Mouse (Mus musculus) midbrain, embryonic 12.5 days (tissue): ENCODE results near the gene Gspt1. TPM values are rescaled to one million over a fixed set of nuclear protein-coding genes. Genes with fewer than 3 reads are reported as not detected.

ENCODE experiments used
- ATAC-seq: fragments of 200-750 bp; cut with Nextera tagmentation; 2 replicates; pipeline ENCODE4 v1.8.0; 2017; ENCODE audit warnings: low read depth, moderate TSS enrichment, moderate library complexity; ENCODE audit not compliant: low FRiP score
- H3K27ac ChIP-seq: fragments of 300-500 bp; sonication (generic); replicated peaks from 2 replicates; pipeline ENCODE4 v1.5.1; 2016; ENCODE audit warnings: mild to moderate bottlenecking
- H3K27me3 ChIP-seq: fragments of 300-500 bp; sonication (generic); 2 replicates; pipeline ENCODE4 v1.6.1; 2016; ENCODE audit warnings: mild to moderate bottlenecking
- H3K36me3 ChIP-seq: fragments of 300-500 bp; sonication (generic); 2 replicates; pipeline ENCODE4 v1.6.1; 2016
- H3K4me1 ChIP-seq: fragments of 300-500 bp; sonication (generic); 2 replicates; pipeline ENCODE4 v1.6.1; 2016
- H3K4me2 ChIP-seq: fragments of 300-500 bp; sonication (generic); replicated peaks from 2 replicates; pipeline ENCODE4 v1.6.1; 2016; ENCODE audit warnings: mild to moderate bottlenecking, moderate library complexity
- H3K4me3 ChIP-seq: fragments of 300-500 bp; sonication (generic); 2 replicates; pipeline ENCODE4 v1.5.1; 2016; ENCODE audit warnings: mild to moderate bottlenecking
- H3K9ac ChIP-seq: fragments of 300-500 bp; sonication (generic); replicated peaks from 2 replicates; pipeline ENCODE4 v1.6.1; 2016; ENCODE audit warnings: mild to moderate bottlenecking, moderate library complexity
- H3K9me3 ChIP-seq: fragments of 300-500 bp; sonication (generic); 2 replicates; pipeline ENCODE4 v1.6.1; 2016; ENCODE audit warnings: mild to moderate bottlenecking
- WGBS: fragments of 180-500 bp; shearing (Covaris S2); methylation state at CpG from one replicate; pipeline ENCODE4 v1.1.7; 2016; 5-methylcytosine and 5-hydroxymethylcytosine counted together
- polyA plus RNA-seq: library from polyadenylated mRNA; unstranded; fragments of >200 nt; fragmentation: Nextera tagmentation; extraction: Ambion mirVana; gene quantifications from 2 replicates; pipeline ENCODE4 v1.2.1, GENCODE M21; 2016

The Gspt1 gene
- polyA plus RNA-seq, 1 experiment from 2014 or later, result 92.9 TPM

GRCm38 (mm10) chr16:11269808-11270207, 15.7 kb upstream of the Gspt1 start:
- H3K4me3 ChIP-seq, result no peak overlapping the region
- 35% methylated on average over 6 of the region's 6 CpGs for WGBS
- no peaks in the 10 kb centered on the region for H3K9me3 ChIP-seq
- ATAC-seq, result no peak
- no peak overlapping the region for H3K27ac ChIP-seq
- H3K9ac ChIP-seq, result no peak overlapping the region
- H3K4me2 ChIP-seq, result no peak overlapping the region
- no peaks in the 10 kb centered on the region for H3K36me3 ChIP-seq
- no peaks in the 10 kb centered on the region for H3K27me3 ChIP-seq
- H3K4me1 ChIP-seq, result no peaks in the 10 kb centered on the region; the same call in 1 of the 2 replicates

- Histone ChIP-seq H3K4me3 (no peak overlapping the region), H3K4me2 (no peak overlapping the region), H3K9ac (no peak overlapping the region), H3K36me3 (no peaks in the 10 kb centered on the region), H3K9me3 (no peaks in the 10 kb centered on the region), H3K4me1 (no peaks in the 10 kb centered on the region), H3K27ac (no peak overlapping the region), H3K27me3 (no peaks in the 10 kb centered on the region)
- no peak for ATAC-seq
- WGBS, result 77% methylated on average over 2 of the region's 2 CpGs
These were observed 12.4 kb upstream of the Gspt1 start for GRCm38 (mm10) chr16:11266556-11266955.

- Histone ChIP-seq H3K27me3 (no peaks in the 10 kb centered on the region), H3K4me3 (no peak overlapping the region), H3K4me2 (no peak overlapping the region), H3K27ac (no peak overlapping the region), H3K36me3 (no peaks in the 10 kb centered on the region), H3K9me3 (no peaks in the 10 kb centered on the region), H3K4me1 (no peaks in the 10 kb centered on the region), H3K9ac (no peak overlapping the region)
- ATAC-seq, result no peak
These were observed 9.1 kb upstream of the Gspt1 start for GRCm38 (mm10) chr16:11263266-11263665.

- Histone ChIP-seq H3K36me3 (no peaks in the 10 kb centered on the region), H3K9ac (peak overlapping the region; percentile 98), H3K4me1 (peaks cover 15% of the 10 kb centered on the region), H3K27ac (peak overlapping the region; percentile 91), H3K4me2 (peak overlapping the region; percentile 72), H3K4me3 (peak overlapping the region; percentile 100), H3K9me3 (no peaks in the 10 kb centered on the region), H3K27me3 (no peaks in the 10 kb centered on the region)
- WGBS, result 24% methylated on average over 10 of the region's 10 CpGs
- ATAC-seq, result no peak
These were observed 619 bp upstream of the Gspt1 start for GRCm38 (mm10) chr16:11254723-11255164.

- H3K9ac ChIP-seq, result peak overlapping the region; percentile 98
- H3K4me1 ChIP-seq, result peaks cover 15% of the 10 kb centered on the region
- WGBS, result 0% methylated on average over 54 of the region's 58 CpGs
- no peaks in the 10 kb centered on the region for H3K27me3 ChIP-seq
- H3K4me3 ChIP-seq, result peak overlapping the region; percentile 100
- no peaks in the 10 kb centered on the region for H3K9me3 ChIP-seq
- H3K36me3 ChIP-seq, result no peaks in the 10 kb centered on the region
- H3K27ac ChIP-seq, result peak overlapping the region; percentile 91
- peak; percentile 32 for ATAC-seq
- peak overlapping the region; percentile 72 for H3K4me2 ChIP-seq
These were observed 877 bp downstream of the Gspt1 start for GRCm38 (mm10) chr16:11253065-11253831.

- H3K4me3 ChIP-seq, result no peak overlapping the region
- ATAC-seq, result no peak
- peaks cover 12% of the 10 kb centered on the region for H3K4me1 ChIP-seq
- H3K9me3 ChIP-seq, result no peaks in the 10 kb centered on the region
- no peaks in the 10 kb centered on the region for H3K36me3 ChIP-seq
- no peak overlapping the region for H3K4me2 ChIP-seq
- 89% methylated on average over 2 of the region's 2 CpGs for WGBS
- H3K27me3 ChIP-seq, result no peaks in the 10 kb centered on the region
- no peak overlapping the region for H3K9ac ChIP-seq
- H3K27ac ChIP-seq, result no peak overlapping the region
These were observed 6.3 kb downstream of the Gspt1 start for GRCm38 (mm10) chr16:11247791-11248190.

GRCm38 (mm10) chr16:11245767-11246166, 8.4 kb downstream of the Gspt1 start:
- Histone ChIP-seq H3K4me2 (no peak overlapping the region), H3K4me1 (no peaks in the 10 kb centered on the region), H3K9me3 (no peaks in the 10 kb centered on the region), H3K4me3 (no peak overlapping the region), H3K27me3 (no peaks in the 10 kb centered on the region), H3K36me3 (no peaks in the 10 kb centered on the region), H3K27ac (no peak overlapping the region), H3K9ac (no peak overlapping the region)
- 92% methylated on average over 9 of the region's 9 CpGs for WGBS
- ATAC-seq, result no peak

- Histone ChIP-seq H3K4me2 (no peak overlapping the region), H3K36me3 (peaks cover 14% of the 10 kb centered on the region), H3K4me3 (no peak overlapping the region), H3K27ac (no peak overlapping the region), H3K9ac (no peak overlapping the region), H3K4me1 (no peaks in the 10 kb centered on the region), H3K9me3 (no peaks in the 10 kb centered on the region), H3K27me3 (no peaks in the 10 kb centered on the region)
- no peak for ATAC-seq
- WGBS, result 89% methylated on average over 1 of the region's 1 CpGs
These were observed 11.7 kb downstream of the Gspt1 start for GRCm38 (mm10) chr16:11242401-11242800.

GRCm38 (mm10) chr16:11217801-11218200, 36.3 kb downstream of the Gspt1 start:
- Histone ChIP-seq H3K4me1 (no peaks in the 10 kb centered on the region), H3K4me3 (no peak overlapping the region), H3K4me2 (no peak overlapping the region), H3K36me3 (peaks cover 77% of the 10 kb centered on the region), H3K9me3 (no peaks in the 10 kb centered on the region), H3K27ac (no peak overlapping the region), H3K27me3 (no peaks in the 10 kb centered on the region), H3K9ac (no peak overlapping the region)
- 84% methylated on average over 3 of the region's 3 CpGs for WGBS
- ATAC-seq, result no peak

GRCm38 (mm10) chr16:11203600-11204390, 50.3 kb downstream of the Gspt1 start:
- peak; percentile 27; the same call in 1 of the 2 replicates for ATAC-seq
- peaks cover 44% of the 10 kb centered on the region for H3K36me3 ChIP-seq

GRCm38 (mm10) chr16:11202571-11203554, 51.3 kb downstream of the Gspt1 start, which contains the start of gene Rsl1d1:
Gene Rsl1d1 (minus strand): TSS chr16:11203331.
- H3K4me1 ChIP-seq, result peaks cover 29% of the 10 kb centered on the region
- no peaks in the 10 kb centered on the region for H3K27me3 ChIP-seq
- no peaks in the 10 kb centered on the region for H3K9me3 ChIP-seq
- H3K9ac ChIP-seq, result peak within 1 kb of the TSS; percentile 92
- peak within 1 kb of the TSS; percentile 95 for H3K4me3 ChIP-seq
- peaks cover 48% of the 10 kb centered on the region for H3K36me3 ChIP-seq
- under 1% methylated on average over 67 of the region's 68 CpGs for WGBS
- ATAC-seq, result peak; percentile 98
- H3K27ac ChIP-seq, result peak within 1 kb of the TSS; percentile 80
- peak within 1 kb of the TSS; percentile 89 for H3K4me2 ChIP-seq

More at GRCm38 (mm10) chr16:11203600-11204390, 50.3 kb downstream of the Gspt1 start:
- Histone ChIP-seq H3K9ac (peak overlapping the region; percentile 92), H3K4me3 (peak overlapping the region; percentile 95), H3K27me3 (no peaks in the 10 kb centered on the region), H3K9me3 (no peaks in the 10 kb centered on the region), H3K27ac (peak overlapping the region; percentile 80; the same call in 1 of the 2 replicates), H3K4me1 (peaks cover 29% of the 10 kb centered on the region), H3K4me2 (peak overlapping the region; percentile 89)
- 11% methylated on average over 24 of the region's 24 CpGs for WGBS
